Comparison of ENCODE assay signal across 10 mouse cellular contexts in the genomic region with DNA sequence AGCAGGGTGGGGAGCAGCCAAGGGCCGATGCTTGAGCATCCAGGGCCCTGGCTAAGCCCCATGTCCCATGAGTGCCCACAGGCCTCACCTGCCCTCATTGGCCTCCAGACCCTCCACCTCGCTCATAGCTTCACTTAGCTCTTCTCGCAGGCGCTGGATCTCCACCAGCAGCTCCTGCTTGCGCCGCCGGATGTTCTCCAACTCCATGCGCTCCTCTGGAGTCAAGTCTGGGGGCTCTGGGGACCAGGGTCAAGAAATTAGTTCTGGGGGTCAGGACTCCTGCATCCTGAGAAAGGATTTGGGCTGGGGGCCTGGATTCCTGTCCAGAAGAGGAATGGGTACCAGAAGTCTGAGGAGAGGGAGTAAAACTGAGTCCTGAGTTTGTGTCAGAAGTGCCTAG. TPM values are rescaled to one million over a fixed set of nuclear protein-coding genes. Genes with fewer than 3 reads are reported as not detected.
A peak's percentile ranks its signal among the peaks of the same experiment; 100 is the strongest.
DNase-seq lines count a peak whose midpoint lies in the region; ATAC-seq and TF ChIP-seq lines count a peak whose summit lies in the region.
"Had no signal": no experiment of that assay in that cellular context is flagged by ENCODE, and none has a peak within 500 bp of the region (broad histone marks: within the 10 kb centered on the region; RNA-seq: fewer than 3 reads in every experiment).

No protein-coding gene starts in this region.

- DNase-seq in kidney, postnatal 10 days = no peak
- no peak for DNase-seq in embryonic facial prominence, embryonic 11.5 days (ENCODE audit: low spot score)
- no peak for DNase-seq in hindbrain, postnatal 0 days (ENCODE audit: low spot score)
- DNase-seq in thymus, postnatal 0 days (ENCODE audit: low spot score) = no peak
- no peak for DNase-seq in gastrocnemius, postnatal 10 days
- no peak for DNase-seq in layer of hippocampus, adult 9-10 months (ENCODE audit: low spot score)

- H3K9me3 ChIP-seq in kidney, embryonic 14.5 days (ENCODE audit: control insufficient read depth, low read length) = no peaks in the 10 kb centered on the region
- H3K9me3 ChIP-seq in embryonic facial prominence, embryonic 11.5 days (replicated peaks; ENCODE audit: control insufficient read depth, low read length) = no peaks in the 10 kb centered on the region
- no peaks in the 10 kb centered on the region for H3K9me3 ChIP-seq in hindbrain, postnatal 0 days (ENCODE audit: low read length)
- H3K9me3 ChIP-seq in midbrain, embryonic 16.5 days (replicated peaks; ENCODE audit: control insufficient read depth, low read length, poor library complexity, severe bottlenecking) = no peaks in the 10 kb centered on the region

- no peak for TF ChIP-seq CTCF in hindbrain, postnatal 0 days (IDR thresholded peaks at IDR 0.05; ENCODE audit: low read depth)

- peaks cover 51% of the 10 kb centered on the region for H3K36me3 ChIP-seq in kidney, embryonic 14.5 days (ENCODE audit: control insufficient read depth, insufficient read depth, low read length)
- H3K36me3 ChIP-seq in embryonic facial prominence, embryonic 11.5 days (replicated peaks; ENCODE audit: control insufficient read depth, insufficient read depth, low read depth, low read length) = peaks cover 25% of the 10 kb centered on the region
- H3K36me3 ChIP-seq in hindbrain, postnatal 0 days (ENCODE audit: insufficient read depth, low read length) = peaks cover 47% of the 10 kb centered on the region
- H3K36me3 ChIP-seq in midbrain, embryonic 16.5 days (ENCODE audit: control insufficient read depth, insufficient read depth, low read length) = peaks cover 40% of the 10 kb centered on the region

- no peaks in the 10 kb centered on the region for H3K27me3 ChIP-seq in kidney, embryonic 14.5 days (ENCODE audit: control insufficient read depth, insufficient read depth, low read length)
- no peaks in the 10 kb centered on the region for H3K27me3 ChIP-seq in embryonic facial prominence, embryonic 11.5 days (ENCODE audit: control insufficient read depth, insufficient read depth, low read length)
- no peaks in the 10 kb centered on the region for H3K27me3 ChIP-seq in hindbrain, postnatal 0 days (ENCODE audit: insufficient read depth, low read length)
- no peaks in the 10 kb centered on the region for H3K27me3 ChIP-seq in midbrain, embryonic 16.5 days (ENCODE audit: control insufficient read depth, insufficient read depth, low read depth, low read length)
- H3K27me3 ChIP-seq: Patski had no signal

- peak overlapping the region; percentile 99 for H3K9ac ChIP-seq in kidney, embryonic 14.5 days (ENCODE audit: low read depth, low read length)
- peak overlapping the region; percentile 100 for H3K9ac ChIP-seq in embryonic facial prominence, embryonic 11.5 days (replicated peaks; ENCODE audit: low read length)
- peak overlapping the region; percentile 96; the same call in 1 of the 2 replicates for H3K9ac ChIP-seq in hindbrain, postnatal 0 days (replicated peaks; ENCODE audit: low read length)
- H3K9ac ChIP-seq in midbrain, embryonic 16.5 days (ENCODE audit: low read depth, low read length) = peak overlapping the region; percentile 100

- ATAC-seq in kidney, embryonic 14.5 days (ENCODE audit: low FRiP score, low TSS enrichment) = no peak
- ATAC-seq in embryonic facial prominence, embryonic 11.5 days (replicated peaks; ENCODE audit: insufficient number of reproducible peaks, low FRiP score, low TSS enrichment, low read depth) = no peak
- no peak for ATAC-seq in hindbrain, postnatal 0 days
- no peak for ATAC-seq in midbrain, embryonic 16.5 days

- peaks cover 18% of the 10 kb centered on the region for H3K4me1 ChIP-seq in kidney, embryonic 14.5 days (ENCODE audit: control insufficient read depth, insufficient read depth, low read length)
- peaks cover 2% of the 10 kb centered on the region; the same call in 1 of the 2 replicates for H3K4me1 ChIP-seq in embryonic facial prominence, embryonic 11.5 days (ENCODE audit: control insufficient read depth, insufficient read depth, low read length)
- H3K4me1 ChIP-seq in hindbrain, postnatal 0 days (ENCODE audit: insufficient read depth, low read length) = peaks cover 24% of the 10 kb centered on the region
- peaks cover 28% of the 10 kb centered on the region for H3K4me1 ChIP-seq in midbrain, embryonic 16.5 days (ENCODE audit: control insufficient read depth, insufficient read depth, low read length)

- peak overlapping the region; percentile 58 for H3K4me2 ChIP-seq in kidney, embryonic 14.5 days (replicated peaks; ENCODE audit: low read depth, low read length)
- H3K4me2 ChIP-seq in embryonic facial prominence, embryonic 11.5 days (ENCODE audit: low read depth, low read length) = peak overlapping the region; percentile 68
- H3K4me2 ChIP-seq in hindbrain, postnatal 0 days (ENCODE audit: low read depth, low read length) = peak overlapping the region; percentile 93
- peak overlapping the region; percentile 91 for H3K4me2 ChIP-seq in midbrain, embryonic 16.5 days (ENCODE audit: low read length)

- no peak overlapping the region for H3K27ac ChIP-seq in kidney, embryonic 14.5 days (ENCODE audit: low read depth, low read length)
- no peak overlapping the region; the same call in 1 of the 2 replicates for H3K27ac ChIP-seq in embryonic facial prominence, embryonic 11.5 days (replicated peaks; ENCODE audit: low read depth, low read length)
- H3K27ac ChIP-seq in hindbrain, postnatal 0 days = no peak overlapping the region
- peak overlapping the region; percentile 100; the same call in 1 of the 2 replicates for H3K27ac ChIP-seq in midbrain, embryonic 16.5 days (ENCODE audit: low read length)

- WGBS in kidney, embryonic 14.5 days = 84% methylated on average over 8 of the region's 8 CpGs
- 86% methylated on average over 8 of the region's 8 CpGs for WGBS in embryonic facial prominence, embryonic 11.5 days
- 86% methylated on average over 8 of the region's 8 CpGs for WGBS in hindbrain, postnatal 0 days
- 91% methylated on average over 8 of the region's 8 CpGs for WGBS in midbrain, embryonic 16.5 days

- H3K4me3 ChIP-seq in kidney, embryonic 14.5 days (ENCODE audit: low read length) = peak overlapping the region; percentile 87
- H3K4me3 ChIP-seq in embryonic facial prominence, embryonic 11.5 days (ENCODE audit: low read depth, low read length) = peak overlapping the region; percentile 93
- peak overlapping the region; percentile 72 for H3K4me3 ChIP-seq in hindbrain, postnatal 0 days (ENCODE audit: low read length)
- peak overlapping the region; percentile 94 for H3K4me3 ChIP-seq in midbrain, embryonic 16.5 days (ENCODE audit: low read depth, low read length)

RNA-seq across cellular contexts. Expression of a gene that starts 1.5 kb away (rescaled TPM):
- polyA plus RNA-seq in kidney, embryonic 14.5 days (2014; fragmentation: Nextera tagmentation; extraction: Ambion mirVana) = 109 and 111 TPM in 2 replicates
- 168 and 170 TPM in 2 replicates for polyA plus RNA-seq in embryonic facial prominence, embryonic 11.5 days (2014; fragmentation: Nextera tagmentation; extraction: Ambion mirVana)
- 176 and 221 TPM in 2 replicates for total RNA-seq in hindbrain, postnatal 0 days (2014; rRNA removed)
- polyA plus RNA-seq in hindbrain, postnatal 0 days (2015; fragmentation: Nextera tagmentation; extraction: Ambion mirVana) = 209 and 216 TPM in 2 replicates
- polyA plus RNA-seq in midbrain, embryonic 16.5 days (2015; fragmentation: Nextera tagmentation; extraction: Ambion mirVana) = 275 and 307 TPM in 2 replicates
- 96.3 and 98.0 TPM in 2 replicates for polyA plus RNA-seq in thymus, postnatal 0 days (2015; fragmentation: Nextera tagmentation; extraction: Ambion mirVana)
- total RNA-seq in gastrocnemius, postnatal 10 days (2021) = 10 to 100 TPM; 45.3 to 45.4 TPM

RNA-seq across cellular contexts. Expression of a gene that starts 11.7 kb away (rescaled TPM):
- polyA plus RNA-seq in kidney, embryonic 14.5 days (2014; fragmentation: Nextera tagmentation; extraction: Ambion mirVana) = 1.2 and 1.3 TPM in 2 replicates
- 2.1 and 2.7 TPM in 2 replicates for polyA plus RNA-seq in embryonic facial prominence, embryonic 11.5 days (2014; fragmentation: Nextera tagmentation; extraction: Ambion mirVana)
- 0.97 and 1.4 TPM in 2 replicates for total RNA-seq in hindbrain, postnatal 0 days (2014; rRNA removed)
- 0.89 and 1.2 TPM in 2 replicates for polyA plus RNA-seq in hindbrain, postnatal 0 days (2015; fragmentation: Nextera tagmentation; extraction: Ambion mirVana)
- polyA plus RNA-seq in midbrain, embryonic 16.5 days (2015; fragmentation: Nextera tagmentation; extraction: Ambion mirVana) = 1.2 and 1.3 TPM in 2 replicates
- polyA plus RNA-seq in thymus, postnatal 0 days (2015; fragmentation: Nextera tagmentation; extraction: Ambion mirVana) = 0.10 and 0.31 TPM in 2 replicates
- total RNA-seq in gastrocnemius, postnatal 10 days (2021) = under 1 TPM; 0.36 to 0.45 TPM
- total RNA-seq: common myeloid progenitor, adult 5-6 weeks had no signal

RNA-seq across cellular contexts. Expression of a gene that starts 17.8 kb away (rescaled TPM):
- 69.5 and 93.5 TPM in 2 replicates for polyA plus RNA-seq in kidney, embryonic 14.5 days (2014; fragmentation: Nextera tagmentation; extraction: Ambion mirVana)
- polyA plus RNA-seq in embryonic facial prominence, embryonic 11.5 days (2014; fragmentation: Nextera tagmentation; extraction: Ambion mirVana) = 78.6 and 81.7 TPM in 2 replicates
- total RNA-seq in hindbrain, postnatal 0 days (2014; rRNA removed) = 29.1 and 34.6 TPM in 2 replicates
- polyA plus RNA-seq in hindbrain, postnatal 0 days (2015; fragmentation: Nextera tagmentation; extraction: Ambion mirVana) = 44.6 and 48.6 TPM in 2 replicates
- polyA plus RNA-seq in midbrain, embryonic 16.5 days (2015; fragmentation: Nextera tagmentation; extraction: Ambion mirVana) = 38.4 and 45.8 TPM in 2 replicates
- polyA plus RNA-seq in thymus, postnatal 0 days (2015; fragmentation: Nextera tagmentation; extraction: Ambion mirVana) = 48.7 and 50.8 TPM in 2 replicates
- total RNA-seq in gastrocnemius, postnatal 10 days (2021) = 10 to 100 TPM; 14.8 to 15.4 TPM

RNA-seq across cellular contexts. Expression of a gene that starts 28.5 kb away (rescaled TPM):
- polyA plus RNA-seq in kidney, embryonic 14.5 days (2014; fragmentation: Nextera tagmentation; extraction: Ambion mirVana) = 3.2 and 3.8 TPM in 2 replicates
- 1.8 and 2.0 TPM in 2 replicates for polyA plus RNA-seq in embryonic facial prominence, embryonic 11.5 days (2014; fragmentation: Nextera tagmentation; extraction: Ambion mirVana)
- 4.7 and 12.1 TPM in 2 replicates for total RNA-seq in hindbrain, postnatal 0 days (2014; rRNA removed)
- polyA plus RNA-seq in hindbrain, postnatal 0 days (2015; fragmentation: Nextera tagmentation; extraction: Ambion mirVana) = 5.7 and 7.4 TPM in 2 replicates
- 6.1 and 6.4 TPM in 2 replicates for polyA plus RNA-seq in midbrain, embryonic 16.5 days (2015; fragmentation: Nextera tagmentation; extraction: Ambion mirVana)
- 4.1 and 5.8 TPM in 2 replicates for polyA plus RNA-seq in thymus, postnatal 0 days (2015; fragmentation: Nextera tagmentation; extraction: Ambion mirVana)
- not detected for total RNA-seq in gastrocnemius, postnatal 10 days (2021)

RNA-seq across cellular contexts. Expression of a gene that starts 29.4 kb away (rescaled TPM):
- polyA plus RNA-seq in kidney, embryonic 14.5 days (2014; fragmentation: Nextera tagmentation; extraction: Ambion mirVana) = 2.8 and 4.2 TPM in 2 replicates
- polyA plus RNA-seq in embryonic facial prominence, embryonic 11.5 days (2014; fragmentation: Nextera tagmentation; extraction: Ambion mirVana) = 2.9 and 3.2 TPM in 2 replicates
- total RNA-seq in hindbrain, postnatal 0 days (2014; rRNA removed) = 125 and 133 TPM in 2 replicates
- polyA plus RNA-seq in hindbrain, postnatal 0 days (2015; fragmentation: Nextera tagmentation; extraction: Ambion mirVana) = 13.6 and 13.9 TPM in 2 replicates
- 19.6 and 26.7 TPM in 2 replicates for polyA plus RNA-seq in midbrain, embryonic 16.5 days (2015; fragmentation: Nextera tagmentation; extraction: Ambion mirVana)
- not detected in 2 replicates for polyA plus RNA-seq in thymus, postnatal 0 days (2015; fragmentation: Nextera tagmentation; extraction: Ambion mirVana)
- total RNA-seq in gastrocnemius, postnatal 10 days (2021) = under 1 TPM; 0.52 to 0.80 TPM
- total RNA-seq: common myeloid progenitor, adult 5-6 weeks had no signal
